Comparison of ENCODE assay signal across 8 mouse cellular contexts in the genomic region with DNA sequence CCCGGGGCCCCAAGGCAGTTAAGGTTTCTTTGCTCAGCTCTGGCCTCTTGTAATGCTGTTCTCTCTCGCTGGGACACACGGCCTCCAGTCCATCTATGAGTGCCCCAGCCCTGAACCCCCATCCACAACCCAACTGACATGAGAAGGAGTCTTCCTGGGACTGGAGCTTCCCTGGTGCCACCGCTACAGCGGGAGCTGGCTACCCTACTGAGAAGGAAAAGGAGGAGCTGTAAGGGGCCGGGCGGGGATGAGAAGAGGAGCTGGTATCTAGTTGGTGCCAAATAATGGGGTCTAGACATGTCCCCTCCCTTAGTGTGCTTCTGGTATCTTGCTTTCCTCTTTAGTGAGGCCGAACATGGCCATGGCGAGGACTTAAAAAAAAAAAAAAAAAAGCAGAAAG.
DNase-seq lines count a peak whose midpoint lies in the region; ATAC-seq and TF ChIP-seq lines count a peak whose summit lies in the region.

No protein-coding gene starts in this region.

- H3K4me3 ChIP-seq in liver, embryonic 12.5 days = no peak overlapping the region
- peak overlapping the region; percentile 53 for H3K4me3 ChIP-seq in cortical plate, adult 2 months (ENCODE audit: insufficient read depth, low read length)
- peak overlapping the region; percentile 51 for H3K4me3 ChIP-seq in hindbrain, embryonic 14.5 days (replicated peaks; ENCODE audit: low read length)
- H3K4me3 ChIP-seq in neural tube, embryonic 12.5 days = peak overlapping the region; percentile 50

- H3K4me1 ChIP-seq in liver, embryonic 12.5 days = no peaks in the 10 kb centered on the region
- no peaks in the 10 kb centered on the region for H3K4me1 ChIP-seq in cortical plate, adult 2 months (ENCODE audit: control insufficient read depth, insufficient read depth, low read length)
- H3K4me1 ChIP-seq in hindbrain, embryonic 14.5 days (replicated peaks; ENCODE audit: control insufficient read depth, insufficient read depth, low read length) = peaks cover 28% of the 10 kb centered on the region
- peaks cover 11% of the 10 kb centered on the region; the same call in 1 of the 2 replicates for H3K4me1 ChIP-seq in neural tube, embryonic 12.5 days

- H3K27me3 ChIP-seq in liver, embryonic 12.5 days (replicated peaks) = peaks cover 36% of the 10 kb centered on the region
- H3K27me3 ChIP-seq in hindbrain, embryonic 14.5 days (ENCODE audit: control insufficient read depth, insufficient read depth, low read length) = no peaks in the 10 kb centered on the region
- H3K27me3 ChIP-seq in neural tube, embryonic 12.5 days (replicated peaks) = peaks cover 23% of the 10 kb centered on the region

- intact Hi-C loops in gastrocnemius, postnatal 36 days (cut with DNase I) = no loop called here

- no peak for TF ChIP-seq POLR2A in cortical plate, adult 2 months (IDR thresholded peaks at IDR 0.05; ENCODE audit: extremely low read depth, insufficient read depth, low read length)

- H3K4me2 ChIP-seq in liver, embryonic 12.5 days = peak overlapping the region; percentile 49; the same call in 1 of the 2 replicates
- peak overlapping the region; percentile 90 for H3K4me2 ChIP-seq in hindbrain, embryonic 14.5 days (replicated peaks)
- peak overlapping the region; percentile 95 for H3K4me2 ChIP-seq in neural tube, embryonic 12.5 days (replicated peaks)

- DNase-seq in liver = no peak
- DNase-seq in hindbrain, embryonic 14.5 days (ENCODE audit: low spot score) = no peak
- no peak for DNase-seq in gastrocnemius, postnatal 36 days
- no peak for DNase-seq in thymus, postnatal 14 days
- no peak for DNase-seq in adipocyte (ENCODE audit: low spot score)

- TF ChIP-seq CTCF in cortical plate, adult 2 months (IDR thresholded peaks at IDR 0.05; ENCODE audit: extremely low read depth, insufficient read depth, low read length) = no peak

- 9% methylated on average over 9 of the region's 9 CpGs for WGBS in liver, embryonic 12.5 days (ENCODE audit: insufficient replicate concordance)
- WGBS in hindbrain, embryonic 14.5 days = 8% methylated on average over 8 of the region's 9 CpGs
- 5% methylated on average over 9 of the region's 9 CpGs for WGBS in neural tube, embryonic 12.5 days

- H3K9ac ChIP-seq in liver, embryonic 12.5 days = no peak overlapping the region
- H3K9ac ChIP-seq in hindbrain, embryonic 14.5 days = peak overlapping the region; percentile 81
- peak overlapping the region; percentile 72 for H3K9ac ChIP-seq in neural tube, embryonic 12.5 days

- no peaks in the 10 kb centered on the region for H3K36me3 ChIP-seq in liver, embryonic 12.5 days
- H3K36me3 ChIP-seq in hindbrain, embryonic 14.5 days (replicated peaks; ENCODE audit: control insufficient read depth, insufficient read depth) = no peaks in the 10 kb centered on the region
- H3K36me3 ChIP-seq in neural tube, embryonic 12.5 days = no peaks in the 10 kb centered on the region

- H3K27ac ChIP-seq in liver, embryonic 12.5 days = no peak overlapping the region
- H3K27ac ChIP-seq in cortical plate, adult 2 months (ENCODE audit: insufficient read depth, low read length) = peak overlapping the region; percentile 79; the same call in 1 of the 2 replicates
- H3K27ac ChIP-seq in hindbrain, embryonic 14.5 days = peak overlapping the region; percentile 73
- H3K27ac ChIP-seq in neural tube, embryonic 12.5 days = no peak overlapping the region

- H3K9me3 ChIP-seq in liver, embryonic 12.5 days (replicated peaks) = no peaks in the 10 kb centered on the region
- no peaks in the 10 kb centered on the region for H3K9me3 ChIP-seq in hindbrain, embryonic 14.5 days (ENCODE audit: control insufficient read depth, low read length)
- H3K9me3 ChIP-seq in neural tube, embryonic 12.5 days = no peaks in the 10 kb centered on the region

- ATAC-seq in liver, embryonic 12.5 days = no peak
- ATAC-seq in hindbrain, embryonic 14.5 days (ENCODE audit: low FRiP score) = peak; percentile 46
- 0 out of 2 replicates have a peak, but pooled peaks have one; percentile 21 for ATAC-seq in neural tube, embryonic 12.5 days (ENCODE audit: low FRiP score, low read depth)

Comparison
In these comparisons a context has a peak if more than half of its experiments do, and no peak if none do; other contexts are left out.
1. H3K27ac ChIP-seq: peak in cortical plate, adult 2 months (single experiment) and hindbrain, embryonic 14.5 days (single experiment); none in liver, embryonic 12.5 days (single experiment) and neural tube, embryonic 12.5 days (single experiment).
2. Peak in every context shown above with its lines, with median percentiles within 50 percentile points of each other: H3K4me2 ChIP-seq.